Mouse (Mus musculus): ENCODE measurements around the gene Zswim5. TPM values are rescaled to one million over a fixed set of nuclear protein-coding genes. Genes with fewer than 3 reads are reported as not detected.
"Not testable (repeated sequence)": the region's sequence is repeated elsewhere in the genome, so short reads cannot be mapped to it uniquely, and the experiment has no call there.

Zswim5 gene
- 1 to 10 TPM; 1.5 to 1.6 TPM for total RNA-seq (2021)

DNA sequence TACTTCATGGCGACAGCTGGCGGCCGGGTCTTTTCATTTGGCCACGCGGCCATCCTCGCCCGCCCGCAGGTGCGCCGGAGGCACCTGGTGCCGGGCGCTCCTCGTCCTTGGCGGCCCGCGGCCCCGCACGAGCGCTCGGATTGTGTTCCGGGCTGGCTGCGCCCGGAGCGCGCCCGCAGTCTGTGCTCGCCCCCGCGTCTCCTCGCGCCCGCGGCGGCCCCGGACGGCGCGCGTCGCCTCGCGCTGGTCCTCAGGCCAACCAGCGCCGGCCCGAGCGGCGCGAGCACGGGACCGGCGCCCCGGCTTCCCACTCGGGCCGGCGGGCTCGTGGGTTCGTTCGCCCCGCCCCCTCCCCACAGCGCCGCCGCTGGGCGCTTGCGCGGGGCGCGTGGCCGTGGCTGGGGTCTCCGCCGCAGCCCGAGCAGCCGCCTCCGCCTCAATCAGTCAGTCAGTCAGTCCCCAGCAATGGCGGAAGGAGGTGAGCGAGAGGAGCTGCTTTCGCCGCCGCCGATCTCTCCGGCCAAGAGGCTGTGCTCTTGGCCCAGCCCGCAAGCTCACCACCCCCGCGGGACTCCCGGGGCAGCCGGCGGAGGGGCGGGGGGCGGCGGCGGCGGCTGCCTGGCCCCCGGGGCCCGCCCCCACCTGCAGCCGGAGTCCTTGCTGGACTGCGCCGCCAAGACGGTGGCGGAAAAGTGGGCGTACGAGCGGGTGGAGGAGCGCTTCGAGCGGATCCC is at the start of gene Zswim5:
TSS of gene Zswim5 (plus strand) at position 382 of the 734 bp plus-strand sequence.
- DNase-seq = peak; percentile 68 to 73
- intact Hi-C loops (cut with DNase I) = loop anchor here (5.0 kb wide), 1 partner anchor 110 kb away; no protein-coding TSS in a partner anchor

DNA sequence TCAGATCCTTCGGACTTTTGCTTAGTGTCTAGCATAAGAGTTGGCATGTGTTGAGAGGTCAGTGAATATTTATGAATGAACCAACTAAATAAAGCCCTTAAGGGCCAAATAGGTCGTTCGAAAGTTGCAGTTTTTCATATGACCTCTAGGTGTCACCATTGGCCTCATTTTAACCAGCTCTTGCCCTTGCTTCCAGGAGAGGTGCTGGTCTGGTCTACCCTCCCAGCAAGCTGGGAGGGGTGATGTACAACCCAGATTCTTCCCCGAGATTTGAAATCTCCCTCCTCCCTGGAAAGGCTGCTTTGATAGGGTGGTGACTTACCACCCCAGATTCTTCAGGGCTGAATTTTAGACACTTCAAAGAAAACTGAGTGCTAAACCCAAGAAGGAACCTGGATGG is 49.4 kb upstream of the Zswim5 start:
- intact Hi-C loops (cut with DNase I) = loop anchor here (1.0 to 2.0 kb wide), 2 partner anchors 163 to 313 kb away; no protein-coding TSS in a partner anchor
- DNase-seq = peak; percentile 50 to 66

DNA sequence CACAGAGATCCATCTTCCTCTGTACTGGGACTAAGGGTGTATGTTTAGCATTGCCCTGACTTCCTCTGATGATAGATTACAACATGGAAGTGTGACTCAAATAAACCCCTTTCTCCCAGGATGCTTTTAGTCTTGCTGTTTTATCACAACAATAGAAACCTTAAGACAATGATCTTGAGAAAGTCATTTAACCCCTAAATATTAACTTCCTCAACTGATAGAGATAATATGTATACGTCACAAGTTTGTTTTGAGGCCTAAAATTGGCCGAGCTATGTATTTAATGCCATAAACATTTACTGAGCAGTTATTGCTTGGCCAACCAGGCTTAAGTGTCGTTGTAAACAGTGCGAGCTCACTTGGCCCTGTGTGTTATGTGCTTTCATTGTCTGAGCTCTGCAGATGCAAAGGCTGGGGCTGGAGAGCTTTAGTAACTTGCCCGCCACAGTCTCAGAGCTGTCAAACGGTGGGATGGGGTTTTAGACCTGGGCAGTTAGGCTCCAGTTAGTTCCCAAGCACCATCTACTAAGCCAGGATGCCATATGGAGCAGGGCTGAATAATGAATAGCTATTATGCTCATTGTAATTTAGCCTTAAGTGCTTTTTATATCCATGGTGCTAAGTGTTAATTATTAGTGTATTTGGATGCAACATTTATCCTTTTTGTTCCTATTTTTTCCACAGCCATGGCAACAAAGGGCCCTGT is 47.7 kb upstream of the Zswim5 start:
- intact Hi-C loops (cut with DNase I) = loop anchor here (2.0 kb wide), 1 partner anchor 311 kb away; no protein-coding TSS in a partner anchor
- no peak for DNase-seq

DNA sequence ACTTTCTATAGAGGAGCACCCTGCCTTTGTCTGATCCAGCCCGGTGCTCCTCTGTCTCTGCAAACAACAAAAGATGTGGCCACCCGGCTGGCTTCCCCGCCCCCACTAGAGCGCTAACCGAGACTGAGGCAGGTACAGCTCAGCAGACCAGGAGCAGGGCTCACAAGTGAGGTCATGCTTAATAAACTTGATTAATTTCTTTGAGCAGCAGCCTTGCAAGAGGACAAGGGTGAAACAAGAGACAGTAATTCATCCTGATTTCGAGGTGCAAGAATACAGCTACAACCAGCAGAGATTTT is 47.2 kb upstream of the Zswim5 start:
- no peak for DNase-seq
- intact Hi-C loops (cut with DNase I) = no loop called here

DNA sequence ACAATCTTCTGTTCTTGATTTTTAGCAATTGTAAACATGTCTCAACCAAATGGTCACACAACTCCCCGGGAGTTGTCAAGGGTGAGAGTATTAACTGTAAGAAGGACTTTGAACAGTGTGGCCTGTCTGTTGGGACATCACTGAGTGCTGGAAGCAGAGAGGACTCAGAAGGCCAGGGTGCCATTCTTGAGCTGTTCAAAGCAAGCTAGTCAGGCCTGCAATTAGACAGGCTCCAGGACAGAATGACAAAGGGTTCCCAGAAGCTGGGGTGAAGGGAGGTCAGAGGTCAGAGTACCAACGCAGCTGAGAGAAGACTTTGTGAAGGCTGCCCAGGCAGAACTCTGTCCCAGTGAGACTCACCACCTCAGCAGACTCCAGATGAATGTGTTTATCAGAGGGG is 38.2 kb upstream of the Zswim5 start:
- intact Hi-C loops (cut with DNase I) = no loop called here
- no peak for DNase-seq

DNA sequence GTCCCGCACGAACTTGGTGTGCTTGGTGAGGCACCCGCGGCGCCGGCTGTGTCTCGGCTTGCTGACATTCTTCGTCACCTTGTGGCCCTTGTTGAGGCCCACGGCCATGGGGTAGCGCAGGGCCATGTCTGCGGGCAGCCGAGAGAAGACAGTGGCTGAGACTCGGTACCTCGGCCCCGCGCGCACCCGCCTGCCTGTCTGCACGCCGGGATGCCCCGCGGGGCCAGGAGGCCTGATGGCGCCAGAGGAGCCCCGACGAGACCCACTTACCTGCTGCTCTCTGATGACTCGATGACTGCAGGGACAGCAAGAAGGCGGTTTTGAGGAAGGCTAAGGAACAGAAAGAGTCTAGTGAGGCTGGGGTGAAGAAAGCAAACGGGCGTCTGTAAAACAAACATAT is 37.1 kb upstream of the Zswim5 start:
- intact Hi-C loops (cut with DNase I); DNase-seq: not testable (repeated sequence)

DNA sequence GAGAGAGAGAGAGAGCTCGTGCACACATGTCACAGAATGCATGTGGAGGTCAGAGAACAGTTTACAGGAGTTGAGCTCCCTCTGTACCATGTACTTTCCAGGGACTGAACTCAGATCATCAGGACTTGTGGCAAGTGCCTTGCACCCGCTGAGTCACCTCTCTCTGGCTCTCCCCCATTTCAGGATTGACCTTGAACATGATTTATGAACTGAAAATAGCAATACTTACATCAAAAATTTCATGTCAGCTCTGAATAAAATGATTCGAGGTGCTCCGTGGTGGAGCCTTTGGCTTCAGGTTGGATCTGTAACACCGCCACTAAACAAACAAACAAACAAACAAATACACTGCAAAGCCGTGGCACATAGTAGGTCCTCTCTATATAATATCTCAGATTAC is 36.3 kb upstream of the Zswim5 start:
- intact Hi-C loops (cut with DNase I) = no loop called here
- DNase-seq = no peak

DNA sequence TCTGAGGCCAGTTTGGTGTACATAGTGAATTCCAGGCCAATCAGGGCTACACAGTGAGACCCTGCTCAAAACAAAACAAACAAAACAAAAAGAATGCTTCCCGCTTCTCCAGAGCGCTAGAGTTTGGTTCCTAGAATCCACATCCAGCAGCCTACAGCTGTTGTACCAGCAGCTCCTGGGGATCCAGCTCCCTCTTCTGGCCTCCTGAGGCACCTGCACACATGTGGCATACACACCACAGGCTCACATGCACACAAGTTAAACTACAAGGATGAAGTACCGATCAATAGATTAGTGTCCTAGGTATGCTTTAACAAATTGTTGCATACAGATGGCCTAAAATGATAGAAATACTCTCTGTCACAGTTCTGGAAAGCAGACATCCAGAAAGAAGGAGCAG is 32.9 kb upstream of the Zswim5 start:
- intact Hi-C loops (cut with DNase I) = no loop called here
- DNase-seq = no peak

DNA sequence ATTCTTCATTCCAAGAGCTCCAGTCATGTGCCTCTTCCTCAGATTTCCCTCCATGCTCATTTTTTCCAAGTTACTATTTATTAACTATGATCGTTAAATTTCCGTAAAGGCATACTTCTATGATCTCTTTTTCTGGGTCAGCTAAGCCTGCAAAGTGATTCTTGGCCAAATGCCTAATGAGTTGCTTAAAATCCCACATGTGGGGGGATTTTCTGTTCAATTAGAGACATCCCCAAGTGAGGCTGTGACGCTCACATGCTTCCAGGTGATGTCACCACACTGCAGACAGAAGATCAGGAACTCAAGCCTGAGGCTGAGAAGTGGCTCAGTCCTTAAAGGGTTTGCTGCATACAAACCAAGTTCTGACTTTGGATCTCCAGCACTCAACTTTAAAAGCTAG is 27.3 kb upstream of the Zswim5 start:
- intact Hi-C loops (cut with DNase I) = no loop called here

DNA sequence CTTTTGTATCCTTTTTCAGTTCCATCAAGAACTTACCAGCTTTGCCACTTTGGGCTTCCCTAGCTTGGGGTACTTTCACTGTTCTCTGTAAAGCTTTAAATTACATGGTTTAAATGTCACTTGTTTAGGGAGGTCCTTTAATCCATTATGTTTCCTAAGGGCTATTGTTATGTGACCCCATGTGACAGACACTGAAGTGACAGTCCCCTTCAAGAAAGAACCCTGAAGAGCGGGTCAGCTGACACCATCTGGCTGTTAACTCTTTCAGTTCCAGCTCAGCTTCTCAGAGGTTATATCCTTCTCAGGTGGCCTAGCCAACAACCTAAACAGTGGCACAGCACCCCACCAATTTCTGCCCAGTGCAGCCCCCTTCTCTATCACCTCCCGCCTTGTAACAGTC is 22.9 kb upstream of the Zswim5 start:
- intact Hi-C loops (cut with DNase I) = no loop called here
- DNase-seq = no peak

More for the DNA sequence above, 27.3 kb upstream of the Zswim5 start:
- DNase-seq = no peak

DNA sequence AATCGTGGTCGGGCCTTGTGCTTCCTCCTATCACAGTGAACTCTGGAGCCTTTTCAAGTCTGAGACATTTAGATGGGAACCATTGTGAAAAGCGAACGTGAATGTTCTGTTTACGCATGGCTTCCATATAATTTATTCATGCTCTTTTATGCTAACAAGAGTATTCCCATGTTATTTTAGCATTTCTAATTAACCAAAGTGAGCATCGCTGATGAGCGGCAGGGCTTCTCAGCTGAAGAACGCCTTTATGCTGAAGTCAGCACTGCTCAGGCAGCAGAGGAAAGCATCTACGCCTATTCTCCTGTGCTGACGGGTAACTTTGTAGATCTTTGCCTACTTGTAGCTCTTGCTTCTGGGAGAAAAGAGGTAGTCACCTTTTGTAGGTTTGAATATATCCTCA is 20.0 kb upstream of the Zswim5 start:
- no peak for DNase-seq
- intact Hi-C loops (cut with DNase I) = no loop called here

DNA sequence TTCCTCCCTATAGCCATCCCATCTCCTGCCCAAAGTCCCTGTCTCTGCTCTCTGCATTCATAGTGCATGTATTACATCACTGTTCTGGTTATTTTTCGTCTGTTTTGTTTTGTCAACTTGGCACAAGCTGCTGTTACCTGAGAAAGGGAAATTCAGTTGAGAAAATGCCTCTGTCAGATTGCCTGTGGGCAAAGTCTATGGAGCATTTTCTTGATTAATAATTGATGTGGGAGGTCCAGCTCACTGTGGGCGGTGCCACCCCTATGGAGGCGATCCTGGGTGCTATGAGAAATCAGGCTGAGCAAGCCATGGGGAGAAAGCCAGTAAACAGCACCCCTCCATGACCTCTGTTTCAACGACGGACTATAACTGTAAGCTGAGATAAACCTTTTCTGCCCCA is 17.5 kb upstream of the Zswim5 start:
- DNase-seq = no peak
- intact Hi-C loops (cut with DNase I) = no loop called here

DNA sequence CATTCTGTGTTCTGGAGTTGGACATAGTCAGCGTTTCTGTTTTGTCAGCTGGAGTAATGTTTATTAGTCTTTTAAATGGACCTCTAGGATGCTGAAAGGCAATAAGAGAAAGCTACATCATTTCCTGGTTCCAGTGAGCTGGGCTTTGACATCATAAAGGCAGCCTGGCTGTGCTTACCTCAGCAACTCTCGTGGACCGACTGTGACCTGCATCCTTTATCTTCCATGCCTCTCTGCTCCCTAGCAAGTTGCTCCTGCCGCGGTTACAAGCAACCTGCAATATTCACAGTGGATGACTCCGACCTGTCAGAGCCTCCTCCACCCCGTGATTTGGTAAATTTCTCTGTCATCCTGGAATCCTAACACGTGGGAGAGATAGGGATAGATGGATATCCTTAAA is 15.2 kb upstream of the Zswim5 start:
- DNase-seq = no peak
- intact Hi-C loops (cut with DNase I) = no loop called here

DNA sequence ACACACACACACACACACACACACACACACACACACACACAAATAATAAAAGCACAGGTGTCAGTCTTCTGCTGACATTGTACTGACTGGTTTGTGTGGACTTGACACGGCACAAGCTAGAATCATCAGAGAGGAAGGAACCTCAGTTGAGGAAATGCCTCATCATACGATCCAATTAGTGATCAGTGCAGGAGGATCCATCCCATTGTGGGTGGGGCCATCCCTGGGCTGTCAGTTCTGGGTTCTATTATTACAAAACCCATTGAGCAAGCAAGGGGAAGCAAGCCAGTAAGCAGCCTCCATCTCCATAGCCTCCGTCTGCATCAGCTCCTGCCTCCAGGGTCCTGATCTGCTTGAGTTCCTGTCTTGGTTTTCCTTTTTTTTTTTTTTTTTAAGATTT is 7.3 kb upstream of the Zswim5 start:
- no peak for DNase-seq
- intact Hi-C loops (cut with DNase I) = no loop called here

DNA sequence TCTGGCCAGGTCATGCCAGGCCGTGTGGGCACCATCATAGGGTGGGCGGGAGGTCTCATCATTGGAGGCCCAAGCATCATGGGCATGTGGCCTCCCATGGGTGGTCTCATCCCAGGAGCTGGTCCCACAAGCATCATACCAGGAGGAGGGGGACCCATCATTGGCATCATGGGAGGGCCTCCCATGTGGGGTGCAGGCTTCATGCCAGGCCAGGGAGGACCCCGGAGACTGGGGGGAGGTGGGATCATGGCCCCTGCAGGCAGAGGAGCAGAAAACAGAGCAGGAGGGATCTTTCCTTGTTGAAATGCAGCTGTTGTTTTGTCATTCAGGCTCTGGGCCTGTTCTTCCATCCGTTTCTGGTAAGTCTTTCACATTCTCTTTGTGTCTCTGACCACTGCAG is 2.6 kb upstream of the Zswim5 start:
- intact Hi-C loops (cut with DNase I) = no loop called here
- DNase-seq = no peak

DNA sequence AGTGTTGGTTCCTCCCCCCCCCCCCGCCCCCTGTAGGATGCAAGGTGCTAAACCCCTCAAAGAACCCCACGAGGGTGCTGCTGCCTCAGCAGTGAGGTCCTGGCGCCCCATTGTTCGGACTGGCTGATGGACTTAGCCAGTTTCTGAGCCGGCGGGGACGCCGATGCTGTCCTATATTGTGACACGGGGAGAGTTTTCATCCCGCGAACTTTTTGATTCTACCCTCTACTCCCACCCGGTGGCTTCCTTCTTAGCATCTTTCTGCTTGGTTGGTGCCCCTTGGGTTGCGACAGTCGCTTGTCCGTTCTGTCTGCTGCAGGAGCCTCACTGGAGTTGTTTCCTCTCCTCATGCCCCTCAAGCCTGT is 564 bp upstream of the Zswim5 start:
- intact Hi-C loops (cut with DNase I) = loop anchor here (5.0 kb wide), 1 partner anchor 111 kb away; no protein-coding TSS in a partner anchor
- DNase-seq = no peak

DNA sequence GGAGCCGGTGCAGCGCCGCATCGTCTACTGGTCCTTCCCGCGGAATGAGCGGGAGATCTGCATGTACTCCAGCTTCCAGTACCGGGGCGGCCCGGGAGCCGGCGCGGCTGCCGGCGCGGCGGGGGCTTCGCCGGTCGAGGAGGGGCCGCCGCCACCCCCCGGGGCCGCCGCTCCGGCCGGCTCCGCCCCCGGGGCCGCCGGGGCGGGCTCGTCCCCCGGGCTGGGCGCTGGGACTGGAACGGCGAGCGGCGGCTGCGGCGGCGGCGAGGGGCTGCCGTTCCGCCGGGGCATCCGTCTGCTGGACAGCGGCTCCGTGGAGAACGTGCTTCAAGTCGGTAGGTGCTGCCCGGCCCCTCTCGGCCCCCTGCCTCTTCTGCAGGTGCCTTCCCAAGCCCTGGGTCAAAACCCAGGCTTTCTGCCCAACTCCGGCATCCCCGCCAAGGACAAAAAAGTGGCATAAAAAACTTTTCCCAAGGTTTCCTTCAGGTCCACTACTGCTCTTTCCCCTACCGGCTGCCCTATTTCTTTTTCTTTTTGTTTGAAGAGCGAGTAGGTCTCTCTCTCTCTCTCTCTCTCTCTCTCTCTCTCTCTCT is 649 bp downstream of the Zswim5 start:
- intact Hi-C loops (cut with DNase I) = loop anchor here (5.0 kb wide), 1 partner anchor 109 kb away; no protein-coding TSS in a partner anchor
- peak; percentile 25 to 39 for DNase-seq

DNA sequence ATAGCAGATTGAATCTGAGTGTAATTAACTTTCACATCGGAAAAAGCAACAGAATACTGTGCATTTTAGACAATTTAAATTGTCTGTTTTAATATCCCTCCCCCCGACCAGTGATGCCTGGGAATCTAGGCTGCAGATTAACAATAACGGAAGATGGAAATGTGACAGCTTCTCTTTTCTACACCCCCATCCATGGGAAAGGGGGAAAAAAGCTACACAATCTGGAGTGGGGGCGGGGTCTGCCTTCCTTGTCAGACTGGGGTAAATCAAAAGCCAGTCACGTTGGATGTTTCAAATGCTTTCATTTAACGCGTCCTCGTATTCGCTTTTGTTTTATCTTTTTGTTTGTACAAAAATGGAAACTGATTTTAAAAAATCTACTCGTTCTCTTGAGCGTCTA is 1.3 kb downstream of the Zswim5 start:
- peak; percentile 6 to 14 for DNase-seq
- intact Hi-C loops (cut with DNase I) = loop anchor here (5.0 kb wide), 1 partner anchor 109 kb away; no protein-coding TSS in a partner anchor

DNA sequence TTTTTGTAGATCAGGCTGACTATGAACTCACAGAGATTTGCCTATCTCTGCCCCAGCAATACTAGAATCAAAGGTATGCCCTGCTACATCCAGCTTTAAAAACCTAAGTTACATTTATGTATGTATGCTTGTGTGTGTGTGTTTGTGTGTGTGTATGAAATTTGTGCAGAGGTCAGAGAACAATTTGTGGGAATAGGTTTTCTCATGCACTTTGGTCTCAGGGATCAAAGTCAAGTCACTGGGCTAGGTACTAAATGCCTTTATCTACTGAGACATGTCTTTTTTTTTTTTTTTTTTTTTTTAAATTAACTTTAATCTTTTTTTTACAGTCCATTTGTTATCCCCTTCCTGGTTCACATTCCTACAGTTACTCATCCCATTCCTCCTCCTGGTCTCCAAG is 5.5 kb downstream of the Zswim5 start:
- intact Hi-C loops (cut with DNase I) = no loop called here
- no peak for DNase-seq

DNA sequence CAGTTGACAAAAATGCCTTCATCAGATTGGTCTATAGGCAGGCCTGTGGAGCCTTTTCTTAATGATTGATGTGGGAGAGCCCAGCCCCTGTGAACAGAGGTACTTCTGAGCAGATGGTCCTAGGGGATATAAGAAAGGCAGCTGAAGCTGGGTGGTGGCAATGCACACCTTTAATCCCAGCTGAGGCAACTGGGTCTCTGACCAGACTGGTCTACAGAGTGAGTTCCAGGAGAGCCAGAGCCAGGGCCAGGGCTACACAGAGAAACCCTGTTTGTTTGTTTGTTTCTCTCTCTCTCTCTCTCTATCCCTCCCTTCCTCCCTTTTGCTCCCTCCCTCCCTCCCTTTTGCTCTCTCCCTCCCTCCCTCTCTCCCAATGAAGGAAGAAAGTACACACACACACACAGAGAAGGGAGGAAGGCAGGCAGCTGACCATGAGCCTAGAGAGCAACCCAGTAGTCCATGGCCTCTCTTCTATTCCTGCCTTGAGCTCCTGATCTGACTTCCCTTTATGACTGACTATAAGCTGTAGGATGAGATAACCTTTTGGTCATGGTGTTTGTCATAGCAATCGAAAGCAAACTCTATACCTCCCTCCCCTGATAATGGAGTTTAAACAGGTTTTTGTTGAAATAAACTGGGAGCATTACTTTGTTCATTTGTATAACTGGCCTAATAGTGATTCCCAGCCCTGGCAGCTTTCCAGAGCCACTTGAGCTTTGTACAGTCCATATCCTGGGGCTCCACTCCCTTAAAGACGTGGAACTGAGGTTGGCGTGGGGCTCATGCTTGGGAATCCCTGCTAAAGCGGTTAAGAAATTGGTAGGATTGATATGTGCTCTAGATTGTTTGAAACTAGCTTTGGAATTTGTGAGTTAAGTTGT is 17.3 kb downstream of the Zswim5 start:
- DNase-seq = peak in 1 of 2 experiments; percentile 10
- intact Hi-C loops (cut with DNase I) = no loop called here
